Mouse (Mus musculus): Measurements from ENCODE around the gene Dctn2.
"Not testable (repeated sequence)": the region's sequence is repeated elsewhere in the genome, so short reads cannot be mapped to it uniquely, and the experiment has no call there.

Dctn2 gene

DNA sequence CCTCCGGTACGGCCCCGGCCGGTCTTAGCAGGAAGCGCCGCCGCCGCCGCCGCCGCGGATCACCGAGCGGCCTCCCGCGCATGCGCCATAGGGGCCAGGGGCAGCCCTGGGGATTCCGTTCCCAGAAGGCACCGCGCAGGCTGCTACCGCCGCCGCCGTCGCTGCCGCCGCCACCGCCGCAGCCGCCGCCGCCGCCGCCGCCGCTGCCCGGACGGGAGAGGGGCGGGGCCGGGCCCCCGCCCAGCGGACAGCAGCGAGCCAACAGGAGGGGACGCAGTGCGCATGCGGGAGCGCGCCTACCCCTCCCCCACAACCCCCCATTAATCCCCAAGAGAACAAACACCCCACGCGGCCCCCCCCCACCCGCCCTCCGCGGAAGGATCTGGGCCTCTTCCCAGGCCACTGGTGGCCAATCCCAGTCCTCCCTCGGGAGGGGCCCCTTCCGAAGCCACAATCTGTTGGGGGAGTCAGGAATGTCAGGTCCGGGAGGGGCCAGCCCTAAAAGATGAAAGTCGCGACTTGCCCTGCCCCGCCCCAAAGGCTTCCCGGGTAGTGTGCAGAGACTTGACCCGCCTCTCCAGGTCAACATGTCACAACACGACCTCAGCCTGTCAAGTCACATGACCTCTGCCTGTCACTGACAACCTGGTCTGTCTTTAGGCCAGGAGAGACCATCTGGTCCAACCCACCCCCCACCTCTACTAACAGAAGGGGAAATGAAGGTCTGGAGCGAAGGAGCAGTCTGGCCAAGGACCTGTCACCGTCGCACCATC is 22.8 kb downstream of the Dctn2 start, which contains the start of gene Mbd6:
TSS of gene Mbd6 (minus strand) at position 219 of the 773 bp plus-strand sequence.
- DNase-seq (ENCODE audit: low read depth, low spot score), result peak; percentile 95

DNA sequence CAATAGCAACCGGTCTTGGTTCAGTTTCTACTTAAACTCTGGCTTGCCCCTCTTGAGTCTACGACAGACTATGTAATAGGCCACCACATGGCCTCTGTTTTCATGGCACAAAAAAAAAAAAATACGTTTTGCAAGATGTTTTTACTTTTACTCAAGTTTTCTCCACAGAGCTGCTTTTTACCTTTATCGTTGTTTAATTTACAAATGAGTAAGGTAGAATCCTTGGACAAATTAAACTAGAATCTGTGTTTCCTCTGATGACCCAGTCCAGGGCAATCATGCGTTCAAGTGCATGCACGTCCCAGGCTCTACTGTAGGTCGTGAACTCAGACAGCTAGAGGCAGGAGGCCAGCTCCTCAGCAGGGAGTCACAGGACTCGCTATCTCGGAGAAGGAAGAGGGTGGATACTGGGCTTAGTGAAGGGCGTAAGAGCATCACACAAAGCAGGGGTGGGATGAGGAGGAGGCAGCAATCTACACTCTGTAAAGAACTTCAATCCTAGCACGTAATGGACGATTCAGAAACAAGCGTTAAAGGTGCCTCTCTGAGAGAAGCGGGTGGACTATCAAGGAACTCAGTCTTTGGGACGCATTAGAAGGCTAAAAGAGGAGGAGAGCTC is 23.5 kb downstream of the Dctn2 start:
- peak; percentile 87 for DNase-seq (ENCODE audit: low read depth, low spot score)

- DNase-seq (ENCODE audit: low read depth, low spot score), result peak; percentile 100
Observed at GRCm38 (mm10) chr10:127290307-127290929, 24.2 kb downstream of the Dctn2 start.

DNA sequence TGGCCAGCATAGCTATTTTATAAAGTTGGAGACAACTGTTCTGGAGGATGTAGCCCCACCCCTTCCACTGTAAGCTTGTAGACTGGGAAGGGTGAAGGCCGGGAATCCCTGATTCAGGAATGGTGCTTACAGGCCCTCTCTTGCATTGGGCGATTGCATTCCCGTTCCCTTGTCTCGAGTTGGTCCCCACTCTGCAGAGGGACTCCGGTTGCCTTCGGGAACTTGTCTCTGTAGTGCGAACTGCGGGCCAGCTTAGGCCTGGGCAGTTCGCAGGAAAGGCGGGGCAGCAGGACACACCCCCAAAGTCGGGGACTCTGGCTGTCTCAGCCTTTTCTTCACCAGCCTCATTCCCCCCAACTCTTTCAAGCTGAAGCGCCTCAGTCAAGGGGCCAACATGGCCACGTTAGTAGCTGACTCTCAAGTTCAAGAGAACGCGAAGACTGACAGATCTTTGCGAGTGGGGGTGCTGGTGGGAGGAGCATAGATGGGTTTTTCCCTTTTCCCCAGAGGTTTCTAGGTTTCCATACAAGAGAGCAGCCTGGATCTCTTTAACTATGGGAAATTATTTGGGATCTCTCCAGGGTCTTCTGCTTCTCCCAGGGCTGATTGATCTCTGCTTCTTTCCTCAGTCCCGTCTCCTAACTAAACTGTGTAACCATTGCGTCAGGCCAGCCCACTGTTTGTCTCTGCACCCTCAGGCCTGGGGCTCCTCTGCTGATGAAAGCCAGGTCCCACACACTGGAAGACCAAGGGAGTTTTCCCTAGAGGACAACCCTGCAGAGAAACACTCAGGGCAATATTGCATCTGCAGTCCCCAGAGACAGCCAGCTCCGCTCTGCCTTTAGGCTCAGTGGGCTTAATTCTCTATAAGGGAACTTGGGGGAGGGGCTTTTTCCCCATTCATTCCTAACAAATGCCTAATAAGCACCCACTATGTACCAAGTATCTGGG is 25.0 kb downstream of the Dctn2 start:
- peak; percentile 59 for DNase-seq (ENCODE audit: low read depth, low spot score)

GRCm38 (mm10) chr10:127291881-127292638 is 25.9 kb downstream of the Dctn2 start:
- DNase-seq (ENCODE audit: low read depth, low spot score), result no peak

DNA sequence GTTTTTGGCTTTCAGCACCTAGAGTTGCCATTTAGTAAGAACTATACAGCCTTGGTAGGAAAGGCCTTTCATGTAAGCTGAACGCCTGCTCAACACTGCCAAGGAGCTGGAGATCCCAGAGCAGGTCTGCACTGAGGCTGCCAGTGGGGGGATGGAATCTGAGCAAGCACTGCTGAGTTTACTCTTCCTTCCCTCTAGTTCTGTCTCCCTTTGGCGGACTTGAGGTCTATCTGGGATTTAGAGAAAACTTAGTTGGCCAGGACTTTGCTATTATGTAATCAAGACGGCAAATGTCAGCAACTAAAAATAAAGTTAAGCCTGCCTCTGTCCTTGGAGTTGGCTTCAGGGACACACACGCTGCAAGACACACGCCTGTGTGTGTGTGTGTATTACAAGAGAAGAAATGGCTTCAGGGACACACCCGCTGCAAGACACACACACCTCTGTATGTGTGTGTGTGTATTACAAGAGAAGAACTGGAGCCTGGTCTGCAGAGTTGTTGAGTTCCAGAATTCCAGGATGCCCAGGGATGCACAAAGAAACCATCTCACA is 26.9 kb downstream of the Dctn2 start:
- peak; percentile 91 for DNase-seq (ENCODE audit: low read depth, low spot score)

DNA sequence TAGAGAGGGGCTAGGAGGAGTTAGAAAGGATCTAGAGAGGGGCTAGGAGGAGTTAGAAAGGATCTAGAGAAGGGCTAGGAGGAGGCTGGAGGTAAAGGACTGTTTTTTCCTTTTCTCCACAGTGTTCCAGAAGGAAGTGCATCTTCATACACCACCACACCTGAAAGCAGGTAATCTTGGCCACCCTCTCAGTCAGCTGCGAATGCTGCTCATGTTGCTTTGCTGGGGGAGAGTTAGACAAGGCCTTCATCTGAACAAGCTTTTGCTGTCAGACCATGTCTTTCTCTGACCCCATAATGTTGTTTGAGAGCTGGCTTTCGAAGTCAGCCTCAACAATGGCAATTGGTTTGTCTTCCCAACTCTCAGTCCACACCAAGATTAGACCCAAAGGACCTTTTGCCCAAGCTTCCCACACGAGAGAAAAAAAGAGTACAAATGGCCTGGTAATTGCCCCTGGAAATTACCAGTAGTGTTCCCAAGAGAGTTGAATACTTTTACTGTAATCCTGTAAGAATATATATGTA is 27.5 kb downstream of the Dctn2 start:
- DNase-seq (ENCODE audit: low read depth, low spot score), result no peak

DNA sequence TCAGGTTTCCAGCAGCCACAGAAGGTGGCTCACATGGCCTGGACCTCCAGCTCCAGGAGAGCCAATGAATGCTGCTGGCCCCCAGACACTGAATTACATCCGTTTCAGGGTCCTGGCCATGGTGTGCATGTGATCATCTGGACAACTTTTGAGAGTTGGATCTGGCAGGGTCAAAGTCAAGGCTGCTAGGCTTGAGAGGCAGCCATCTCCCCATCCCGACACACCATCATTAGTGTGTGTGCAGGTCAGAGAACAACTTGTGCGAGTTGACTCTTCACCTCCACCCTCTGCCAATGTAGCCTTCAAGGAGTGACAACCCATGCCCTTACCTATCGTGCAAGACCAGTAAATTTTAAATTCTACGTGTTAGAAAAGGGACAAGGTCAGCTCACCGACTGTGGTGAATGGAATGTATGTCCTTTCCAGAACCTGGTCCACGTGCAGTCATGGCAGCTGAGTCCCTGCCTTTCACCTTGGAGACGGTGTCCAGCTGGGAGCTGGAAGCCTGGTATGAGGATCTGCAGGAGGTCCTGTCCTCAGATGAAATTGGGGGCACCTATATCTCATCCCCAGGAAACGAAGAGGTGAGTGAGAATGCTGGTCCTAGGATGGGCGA is 28.8 kb downstream of the Dctn2 start:
- DNase-seq (ENCODE audit: low read depth, low spot score), result no peak

DNA sequence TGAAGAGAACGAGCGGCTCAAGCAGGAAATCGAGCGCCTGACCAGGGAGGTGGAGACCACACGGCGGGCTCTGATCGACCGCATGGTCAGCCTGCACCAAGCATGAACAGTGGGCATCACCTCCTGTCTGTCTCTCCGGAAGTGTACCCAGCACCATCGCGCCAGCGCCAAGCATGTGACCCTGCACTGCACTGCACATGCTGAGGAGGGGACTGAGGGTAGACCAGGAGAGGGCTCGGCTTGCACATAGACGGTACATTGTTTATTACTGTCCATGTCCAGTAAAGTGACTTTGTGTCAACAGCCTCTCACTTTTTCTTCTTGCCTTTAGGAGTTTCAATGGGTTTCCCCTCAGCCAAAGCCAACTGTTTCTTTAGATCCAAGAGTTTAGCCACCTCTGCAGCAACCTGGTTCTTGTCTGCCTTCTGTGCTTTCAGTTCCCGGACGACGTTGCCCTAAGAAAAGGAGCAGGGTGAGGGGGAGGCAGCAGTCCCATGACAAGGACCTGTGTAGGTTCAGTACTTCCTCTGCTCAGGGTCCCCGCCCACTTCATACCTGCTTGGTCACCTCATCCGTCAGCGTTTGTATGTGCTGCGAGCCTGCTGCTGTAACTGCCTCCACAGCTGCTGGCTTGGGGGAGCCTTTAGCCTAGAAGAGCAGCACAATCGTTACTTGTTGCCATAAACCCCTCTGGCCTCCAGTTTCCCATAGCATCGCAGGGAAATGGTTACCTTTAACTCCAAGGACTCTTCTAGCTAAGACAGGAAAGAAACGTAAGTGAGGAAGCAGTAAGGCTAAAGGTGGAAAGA is 30.0 kb downstream of the Dctn2 start:
- no peak for DNase-seq (ENCODE audit: low read depth, low spot score)

DNA sequence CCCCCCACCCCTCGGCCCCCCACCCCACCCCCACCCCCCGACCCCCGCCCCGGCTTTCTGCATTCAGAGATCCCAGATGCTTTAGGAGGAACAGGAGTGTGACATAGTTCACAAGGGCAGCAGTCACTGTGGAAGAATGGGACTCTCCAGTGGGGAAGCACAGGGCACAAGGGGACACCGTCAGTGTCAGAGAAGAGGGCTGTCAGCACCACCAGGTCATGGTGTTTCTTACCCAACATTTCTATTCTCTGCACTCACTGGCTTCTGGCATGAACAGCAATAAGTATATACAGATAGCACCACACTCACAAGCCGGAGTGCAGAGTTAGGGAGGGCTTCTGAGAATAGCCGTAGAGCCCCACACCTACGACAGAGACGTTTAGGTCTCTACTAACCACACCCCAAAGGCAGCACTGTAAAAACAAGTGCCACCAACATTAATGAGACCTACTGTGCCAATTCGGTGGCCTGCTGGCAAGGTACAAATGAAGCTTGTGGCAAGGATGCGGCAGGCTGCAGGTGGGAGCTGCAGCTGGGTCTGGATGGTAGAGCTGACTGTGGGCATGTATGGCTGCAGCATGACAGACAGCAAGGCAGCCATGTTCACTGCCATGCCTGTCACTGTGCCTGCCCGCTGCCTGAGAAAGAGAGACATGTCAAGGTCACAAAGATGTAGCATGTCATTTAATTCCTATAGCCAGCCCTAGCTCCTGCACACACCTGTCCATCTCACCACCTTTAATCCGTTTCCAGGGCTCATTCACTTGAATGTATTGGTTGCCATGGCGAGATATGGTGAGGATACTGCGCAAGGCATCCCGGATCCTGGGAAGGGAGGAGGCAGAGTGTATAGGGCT is 31.1 kb downstream of the Dctn2 start:
- DNase-seq (ENCODE audit: low read depth, low spot score), result no peak

GRCm38 (mm10) chr10:127300361-127300760 is 34.2 kb downstream of the Dctn2 start:
- DNase-seq (ENCODE audit: low read depth, low spot score), result no peak

DNA sequence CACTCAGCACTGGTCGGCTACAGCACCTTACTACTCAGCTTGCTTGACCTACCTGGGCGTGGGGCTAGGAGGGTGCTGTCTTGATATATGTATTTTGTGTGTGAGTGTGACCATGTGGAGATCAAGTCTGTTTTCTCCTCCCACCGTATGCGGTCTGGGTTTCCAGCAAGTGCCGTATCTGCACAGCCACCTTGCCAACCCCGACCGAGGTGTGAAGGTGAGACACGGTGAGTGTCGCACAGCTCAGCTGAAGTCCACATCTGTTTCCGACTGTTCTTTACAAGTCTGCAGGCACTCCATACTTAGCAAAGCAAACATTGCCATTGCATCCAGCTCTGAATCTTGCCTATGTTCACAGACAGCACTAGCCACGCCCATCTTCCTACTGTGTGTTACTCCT is 37.0 kb downstream of the Dctn2 start:
- no peak for DNase-seq (ENCODE audit: low read depth, low spot score)

DNA sequence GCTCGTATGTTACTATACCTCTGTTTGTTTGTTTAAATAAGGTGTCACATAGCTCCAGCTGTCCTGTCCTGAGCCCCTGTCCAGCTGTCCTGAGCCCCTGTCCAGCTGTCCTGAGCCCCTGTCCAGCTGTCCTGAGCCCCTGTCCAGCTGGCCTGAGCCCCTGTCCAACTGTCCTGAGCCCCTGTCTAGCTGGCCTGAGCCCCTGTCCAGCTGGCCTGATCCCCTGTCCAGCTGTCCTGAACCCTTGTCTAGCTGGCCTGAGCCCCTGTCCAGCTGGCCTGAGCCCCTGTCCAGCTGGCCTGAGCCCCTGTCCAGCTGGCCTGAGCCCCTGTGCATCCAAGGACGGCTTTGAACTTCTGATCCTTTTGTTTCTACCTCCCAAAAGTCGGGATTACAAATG is 43.0 kb downstream of the Dctn2 start:
- not testable (repeated sequence) for DNase-seq (ENCODE audit: low read depth, low spot score)

GRCm38 (mm10) chr10:127310523-127311475 is 44.6 kb downstream of the Dctn2 start:
- no peak for DNase-seq (ENCODE audit: low read depth, low spot score)

DNA sequence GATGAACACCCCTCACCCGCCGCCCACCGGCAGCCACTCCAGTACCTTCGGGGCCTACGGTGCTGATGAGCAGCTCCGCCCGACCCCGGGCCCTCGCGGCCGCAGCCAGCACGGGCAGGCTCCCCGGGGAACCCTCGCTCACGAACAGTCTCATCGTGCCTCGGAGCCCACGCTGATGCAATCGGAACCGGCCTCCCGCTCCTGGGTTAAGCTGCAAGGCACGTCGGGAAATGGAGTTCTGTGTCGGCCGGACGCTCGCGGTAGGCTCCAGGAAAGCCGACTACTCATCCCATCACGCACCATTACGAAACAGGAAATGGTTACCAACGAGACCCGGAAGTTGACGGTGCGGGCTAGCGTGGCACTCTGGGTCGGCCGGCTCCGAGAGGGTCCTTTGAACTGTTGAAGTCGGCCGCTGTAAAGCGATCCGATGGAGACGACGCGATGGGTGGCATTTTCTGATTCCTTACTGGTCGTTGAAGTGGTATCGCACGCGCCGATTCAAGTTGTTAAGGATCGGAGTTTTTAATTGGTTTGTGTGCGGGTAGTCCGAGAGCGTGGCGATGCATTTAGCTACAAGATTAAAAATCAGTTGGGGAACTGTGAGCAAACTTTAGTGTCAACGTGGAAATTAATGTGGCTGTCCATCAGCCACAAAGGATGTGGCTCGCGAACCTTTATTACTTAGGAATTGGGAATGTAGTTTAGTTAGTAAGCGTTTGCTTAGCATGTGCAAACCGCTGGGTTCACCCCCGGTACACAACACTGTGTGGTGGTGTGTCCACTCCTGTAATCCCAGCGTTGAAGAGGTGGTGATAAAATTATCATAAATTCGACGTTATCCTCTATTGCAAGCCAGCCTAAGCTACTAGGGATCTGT is 45.5 kb downstream of the Dctn2 start, which contains the start of gene Mars:
TSS of gene Mars (minus strand) at position 311 of the 880 bp plus-strand sequence.
- peak; percentile 96 for DNase-seq (ENCODE audit: low read depth, low spot score)

DNA sequence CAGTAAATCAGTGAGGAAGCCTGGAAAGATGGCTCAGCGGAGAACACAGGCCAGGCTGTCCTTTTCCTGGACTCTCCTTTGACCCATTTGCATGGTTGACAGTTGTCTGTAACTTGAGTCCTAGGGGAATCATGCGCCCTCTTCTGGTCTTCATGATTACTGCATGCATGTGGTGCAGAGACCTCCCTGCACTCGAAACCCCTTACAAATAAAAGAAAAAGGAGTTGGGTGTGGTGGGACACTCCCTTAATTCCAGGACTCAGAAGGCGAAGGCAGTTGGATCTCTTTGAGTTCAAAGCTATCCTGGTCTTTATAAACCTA is 46.1 kb downstream of the Dctn2 start:
- DNase-seq (ENCODE audit: low read depth, low spot score), result peak; percentile 88

All from skeletal muscle tissue, adult 2 months (tissue).